Mouse (Mus musculus) intestine, postnatal 0 days (tissue): ENCODE data around the gene Dpm1. TPM values are rescaled to one million over a fixed set of nuclear protein-coding genes. Genes with fewer than 3 reads are reported as not detected.
A peak's percentile ranks its signal among the peaks of the same experiment; 100 is the strongest.

Source experiments
- ATAC-seq: fragments of 200-750 bp; cut with Nextera tagmentation; 2 replicates; pipeline ENCODE4 v1.8.0; 2017; ENCODE audit warnings: mild to moderate bottlenecking, moderate TSS enrichment, moderate library complexity
- H3K27ac ChIP-seq: fragments of 300-500 bp; sonication (generic); 2 replicates; pipeline ENCODE4 v1.5.1; 2014; ENCODE audit warnings: mild to moderate bottlenecking, low read depth, low read length, moderate library complexity
- H3K27me3 ChIP-seq: fragments of 300-500 bp; sonication (generic); replicated peaks from 2 replicates; pipeline ENCODE4 v1.6.1; 2014; ENCODE audit warnings: low read length, mixed read lengths; ENCODE audit not compliant: control insufficient read depth, insufficient read depth
- H3K36me3 ChIP-seq: fragments of 300-500 bp; sonication (generic); 2 replicates; pipeline ENCODE4 v1.6.1; 2014; ENCODE audit warnings: mild to moderate bottlenecking, moderate library complexity; ENCODE audit not compliant: control insufficient read depth, insufficient read depth
- H3K4me1 ChIP-seq: fragments of 300-500 bp; sonication (generic); replicated peaks from 2 replicates; pipeline ENCODE4 v1.6.1; 2014; ENCODE audit warnings: antibody characterized with exemption, low read length, mixed read lengths; ENCODE audit not compliant: control insufficient read depth, insufficient read depth
- H3K4me2 ChIP-seq: fragments of 300-500 bp; sonication (generic); replicated peaks from 2 replicates; pipeline ENCODE4 v1.6.1; 2014; ENCODE audit warnings: low read depth, mild to moderate bottlenecking, moderate library complexity
- H3K4me3 ChIP-seq: fragments of 300-500 bp; sonication (generic); 2 replicates; pipeline ENCODE4 v1.5.1; 2014; ENCODE audit warnings: low read depth, low read length
- H3K9ac ChIP-seq: fragments of 300-500 bp; sonication (generic); 2 replicates; pipeline ENCODE4 v1.6.1; 2014; ENCODE audit warnings: mild to moderate bottlenecking, low read depth, low read length
- H3K9me3 ChIP-seq: fragments of 300-500 bp; sonication (generic); 2 replicates; pipeline ENCODE4 v1.6.1; 2016; ENCODE audit warnings: mixed run types; ENCODE audit not compliant: control insufficient read depth
- CTCF ChIP-seq: sonication (generic); IDR thresholded peaks from 2 replicates; pipeline ENCODE4 v1.5.1; 2016; ENCODE audit warnings: low read depth, mild to moderate bottlenecking, control low read depth, antibody characterized with exemption, moderate library complexity
- WGBS: fragments of 180-500 bp; shearing (Covaris S2); extraction: QIAGEN DNeasy Blood & Tissue Kit; methylation state at CpG from one replicate; pipeline ENCODE4 v1.1.7; 2014; 5-methylcytosine and 5-hydroxymethylcytosine counted together
- polyA plus RNA-seq: library from polyadenylated mRNA; unstranded; fragments of >200 nt; fragmentation: Nextera tagmentation; extraction: Ambion mirVana; gene quantifications from 2 replicates; pipeline ENCODE4 v1.2.1, GENCODE M21; 2015

Dpm1 gene
- polyA plus RNA-seq, 1 experiment from 2014 or later = 131 TPM

GRCm38 (mm10) chr2:168233286-168233685, 2.9 kb upstream of the Dpm1 start:
- no peak overlapping the region for H3K9ac ChIP-seq
- WGBS = 64% methylated on average over 5 of the region's 5 CpGs
- no peak overlapping the region for H3K27ac ChIP-seq
- no peaks in the 10 kb centered on the region for H3K9me3 ChIP-seq
- no peak overlapping the region for H3K4me3 ChIP-seq
- no peaks in the 10 kb centered on the region for H3K27me3 ChIP-seq
- H3K4me1 ChIP-seq = peaks cover 18% of the 10 kb centered on the region; the same call in 1 of the 2 replicates
- H3K4me2 ChIP-seq = no peak overlapping the region
- ATAC-seq = no peak
- peaks cover 10% of the 10 kb centered on the region; the same call in 1 of the 2 replicates for H3K36me3 ChIP-seq
- no peak for TF ChIP-seq CTCF

GRCm38 (mm10) chr2:168231471-168231829, 1.1 kb upstream of the Dpm1 start:
- H3K4me3 ChIP-seq = peak overlapping the region; percentile 98
- peak overlapping the region; percentile 93 for H3K9ac ChIP-seq
- peaks cover 20% of the 10 kb centered on the region; the same call in 1 of the 2 replicates for H3K4me1 ChIP-seq
- H3K36me3 ChIP-seq = peaks cover 13% of the 10 kb centered on the region
- H3K27me3 ChIP-seq = no peaks in the 10 kb centered on the region
- peak overlapping the region; percentile 98 for H3K4me2 ChIP-seq
- ATAC-seq = no peak
- WGBS = 49% methylated on average over 33 of the region's 33 CpGs
- no peaks in the 10 kb centered on the region for H3K9me3 ChIP-seq
- H3K27ac ChIP-seq = 0 out of 2 replicates have a peak overlapping the region, but pooled peaks have one; percentile 80
- no peak for TF ChIP-seq CTCF

- 2% methylated on average over 98 of the region's 105 CpGs for WGBS
- ATAC-seq = peak; percentile 55
Measured at GRCm38 (mm10) chr2:168230773-168231470, 531 bp upstream of the Dpm1 start.

GRCm38 (mm10) chr2:168229116-168230025, 1.0 kb downstream of the Dpm1 start:
- H3K9me3 ChIP-seq = no peaks in the 10 kb centered on the region
- H3K4me2 ChIP-seq = peak overlapping the region; percentile 98
- H3K4me3 ChIP-seq = peak overlapping the region; percentile 98
- 15% methylated on average over 41 of the region's 41 CpGs for WGBS
- H3K9ac ChIP-seq = peak overlapping the region; percentile 93
- H3K27me3 ChIP-seq = no peaks in the 10 kb centered on the region
- TF ChIP-seq CTCF = no peak
- peaks cover 31% of the 10 kb centered on the region for H3K36me3 ChIP-seq
- peak overlapping the region; percentile 80 for H3K27ac ChIP-seq
- peak; percentile 20 for ATAC-seq
- H3K4me1 ChIP-seq = peaks cover 20% of the 10 kb centered on the region; the same call in 1 of the 2 replicates

More at GRCm38 (mm10) chr2:168230773-168231470, 531 bp upstream of the Dpm1 start:
- H3K36me3 ChIP-seq = peaks cover 17% of the 10 kb centered on the region
- H3K4me3 ChIP-seq = peak overlapping the region; percentile 98
- no peaks in the 10 kb centered on the region for H3K27me3 ChIP-seq
- peak overlapping the region; percentile 93 for H3K9ac ChIP-seq
- H3K27ac ChIP-seq = peak overlapping the region; percentile 80
- peak; percentile 10; the same call in 1 of the 2 replicates for TF ChIP-seq CTCF
- no peaks in the 10 kb centered on the region for H3K9me3 ChIP-seq
- peak overlapping the region; percentile 98 for H3K4me2 ChIP-seq
- peaks cover 20% of the 10 kb centered on the region; the same call in 1 of the 2 replicates for H3K4me1 ChIP-seq

GRCm38 (mm10) chr2:168223326-168223725, 7.1 kb downstream of the Dpm1 start:
- Histone ChIP-seq H3K4me3 (no peak overlapping the region), H3K4me1 (peaks cover 2% of the 10 kb centered on the region; the same call in 1 of the 2 replicates), H3K4me2 (no peak overlapping the region), H3K27me3 (no peaks in the 10 kb centered on the region), H3K36me3 (peaks cover 71% of the 10 kb centered on the region), H3K9ac (no peak overlapping the region), H3K9me3 (no peaks in the 10 kb centered on the region), H3K27ac (no peak overlapping the region)
- TF ChIP-seq CTCF = no peak
- no peak for ATAC-seq
- WGBS = 91% methylated on average over 6 of the region's 6 CpGs
